Mouse (Mus musculus) left cerebral cortex, adult 9 months (tissue): ENCODE results near the gene Ppp2r5a.
"Not testable (repeated sequence)": the region's sequence is repeated elsewhere in the genome, so short reads cannot be mapped to it uniquely, and the experiment has no call there.

Experiments
- DNase-seq, 2 experiments: peaks; one replicate each; pipeline ENCODE4 v3.0.0; 2022; ENCODE audit warnings: low spot score in 2 of 2

The Ppp2r5a gene

GRCm38 (mm10) chr1:191403074-191403473 lies at the start of gene Ppp2r5a:
TSS of gene Ppp2r5a (minus strand) at chr1:191403272.
- no peak for DNase-seq

GRCm38 (mm10) chr1:191450614-191451013 lies 47.5 kb upstream of the Ppp2r5a start:
- DNase-seq = no peak

- DNase-seq = no peak
Measured at GRCm38 (mm10) chr1:191449537-191449936, 46.5 kb upstream of the Ppp2r5a start.

GRCm38 (mm10) chr1:191447391-191448016 lies 44.4 kb upstream of the Ppp2r5a start:
- no peak for DNase-seq

GRCm38 (mm10) chr1:191446307-191446706 lies 43.2 kb upstream of the Ppp2r5a start:
- no peak for DNase-seq

- DNase-seq = no peak
Measured at GRCm38 (mm10) chr1:191445831-191446258, 42.8 kb upstream of the Ppp2r5a start.

- DNase-seq = no peak
Measured at GRCm38 (mm10) chr1:191445401-191445800, 42.3 kb upstream of the Ppp2r5a start.

- no peak for DNase-seq
Measured at GRCm38 (mm10) chr1:191444467-191444866, 41.4 kb upstream of the Ppp2r5a start.

- DNase-seq = no peak
Measured at GRCm38 (mm10) chr1:191439011-191439410, 35.9 kb upstream of the Ppp2r5a start.

- peak; percentile 26 for DNase-seq
Measured at GRCm38 (mm10) chr1:191438546-191438945, 35.5 kb upstream of the Ppp2r5a start.

- no peak for DNase-seq
Measured at GRCm38 (mm10) chr1:191436647-191437046, 33.6 kb upstream of the Ppp2r5a start.

- DNase-seq = peak; percentile 47 to 69
Measured at GRCm38 (mm10) chr1:191435359-191435758, 32.3 kb upstream of the Ppp2r5a start.

- no peak for DNase-seq
Measured at GRCm38 (mm10) chr1:191432531-191432930, 29.5 kb upstream of the Ppp2r5a start.

GRCm38 (mm10) chr1:191432023-191432422 lies 29.0 kb upstream of the Ppp2r5a start:
- no peak for DNase-seq

- no peak for DNase-seq
Measured at GRCm38 (mm10) chr1:191430121-191430520, 27.0 kb upstream of the Ppp2r5a start.

- DNase-seq = no peak
Measured at GRCm38 (mm10) chr1:191425884-191426283, 22.8 kb upstream of the Ppp2r5a start.

GRCm38 (mm10) chr1:191423201-191423600 lies 20.1 kb upstream of the Ppp2r5a start:
- no peak for DNase-seq

- DNase-seq = not testable (repeated sequence)
Measured at GRCm38 (mm10) chr1:191422714-191423113, 19.6 kb upstream of the Ppp2r5a start.

GRCm38 (mm10) chr1:191422164-191422563 lies 19.1 kb upstream of the Ppp2r5a start:
- DNase-seq = no peak

GRCm38 (mm10) chr1:191421426-191421999 lies 18.4 kb upstream of the Ppp2r5a start:
- no peak for DNase-seq

GRCm38 (mm10) chr1:191420930-191421404 lies 17.9 kb upstream of the Ppp2r5a start:
- DNase-seq = no peak

- no peak for DNase-seq
Measured at GRCm38 (mm10) chr1:191419991-191420751, 17.1 kb upstream of the Ppp2r5a start.

- DNase-seq = no peak
Measured at GRCm38 (mm10) chr1:191419421-191419820, 16.3 kb upstream of the Ppp2r5a start.
